ENCODE assay signal across 8 mouse cellular contexts in the genomic region with DNA sequence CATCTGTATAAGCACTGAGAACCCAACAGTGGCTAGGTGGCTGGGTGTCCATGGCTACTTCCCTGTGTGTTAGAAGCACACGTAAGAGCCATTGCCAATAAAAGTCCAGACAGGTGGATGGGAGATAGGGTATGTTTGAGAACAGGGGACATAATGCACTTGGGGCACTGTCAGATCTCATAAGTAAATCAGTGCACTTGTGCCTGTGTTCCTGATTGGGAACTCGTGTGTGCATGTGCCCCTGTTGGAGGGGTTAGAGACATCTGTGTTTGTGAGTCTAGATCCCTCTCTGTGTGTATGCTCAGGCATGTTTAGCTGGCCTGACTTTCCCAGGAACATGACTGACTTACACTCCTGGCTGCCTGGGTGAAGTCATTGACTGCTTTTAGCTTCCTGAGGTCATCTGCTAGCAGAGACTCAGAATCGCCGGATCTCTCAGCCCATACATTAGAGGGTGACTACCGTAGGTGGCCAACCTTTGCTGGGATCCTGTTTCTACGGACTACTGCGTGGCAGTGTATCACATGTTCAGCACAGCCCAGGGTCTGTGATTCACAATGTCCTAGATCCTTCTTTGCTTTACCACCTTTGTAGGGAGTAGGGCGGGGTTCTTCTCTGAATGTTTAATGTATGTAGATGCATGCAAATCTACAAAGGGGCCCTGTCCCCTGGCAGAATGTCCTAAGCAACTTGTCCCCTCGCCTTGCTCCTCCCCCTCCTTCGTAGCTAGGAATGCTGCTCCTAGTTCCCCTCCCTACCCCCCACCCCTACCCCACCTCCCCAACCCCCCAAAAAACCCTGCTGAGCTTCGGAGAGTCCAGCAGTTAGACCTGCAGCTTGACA. TPM values are rescaled to one million over a fixed set of nuclear protein-coding genes. Genes with fewer than 3 reads are reported as not detected.
DNase-seq lines count a peak whose midpoint lies in the region; ATAC-seq lines count a peak whose summit lies in the region.

No protein-coding gene starts in this region.

- peaks cover 31% of the 10 kb centered on the region for H3K36me3 ChIP-seq in kidney, embryonic 14.5 days (ENCODE audit: control insufficient read depth, insufficient read depth, low read length)
- H3K36me3 ChIP-seq in heart, embryonic 13.5 days = peaks cover 33% of the 10 kb centered on the region
- peaks cover 34% of the 10 kb centered on the region for H3K36me3 ChIP-seq in midbrain, embryonic 14.5 days (ENCODE audit: control insufficient read depth, insufficient read depth, low read length)

- no peak for ATAC-seq in kidney, embryonic 14.5 days (ENCODE audit: low FRiP score, low TSS enrichment)
- ATAC-seq in heart, embryonic 13.5 days (ENCODE audit: extremely low read depth, insufficient number of reproducible peaks, low FRiP score, low TSS enrichment) = no peak
- peak; percentile 35 for ATAC-seq in midbrain, embryonic 14.5 days (ENCODE audit: low FRiP score, low TSS enrichment)

- H3K4me1 ChIP-seq in kidney, embryonic 14.5 days (ENCODE audit: control insufficient read depth, insufficient read depth, low read length) = peaks cover 28% of the 10 kb centered on the region; the same call in 1 of the 2 replicates
- H3K4me1 ChIP-seq in heart, embryonic 13.5 days = peaks cover 56% of the 10 kb centered on the region
- H3K4me1 ChIP-seq in midbrain, embryonic 14.5 days (ENCODE audit: control insufficient read depth, insufficient read depth, low read length) = peaks cover 51% of the 10 kb centered on the region

- WGBS in kidney, embryonic 14.5 days = 23% methylated on average over 11 of the region's 11 CpGs
- WGBS in heart, embryonic 13.5 days = 19% methylated on average over 11 of the region's 11 CpGs
- WGBS in midbrain, embryonic 14.5 days = 10% methylated on average over 11 of the region's 11 CpGs

- H3K9ac ChIP-seq in kidney, embryonic 14.5 days (ENCODE audit: low read depth, low read length) = no peak overlapping the region
- peak overlapping the region; percentile 76 for H3K9ac ChIP-seq in heart, embryonic 13.5 days
- H3K9ac ChIP-seq in midbrain, embryonic 14.5 days (replicated peaks; ENCODE audit: low read length) = no peak overlapping the region; the same call in 1 of the 2 replicates

- 0 out of 2 replicates have a peak overlapping the region, but pooled peaks have one; percentile 6 for H3K27ac ChIP-seq in kidney, embryonic 14.5 days (ENCODE audit: low read depth, low read length)
- peak overlapping the region; percentile 98 for H3K27ac ChIP-seq in heart, embryonic 13.5 days (replicated peaks)
- H3K27ac ChIP-seq in midbrain, embryonic 14.5 days (replicated peaks; ENCODE audit: low read depth, low read length) = peak overlapping the region; percentile 79

- no peaks in the 10 kb centered on the region for H3K9me3 ChIP-seq in kidney, embryonic 14.5 days (ENCODE audit: control insufficient read depth, low read length)
- no peaks in the 10 kb centered on the region for H3K9me3 ChIP-seq in heart, embryonic 13.5 days
- H3K9me3 ChIP-seq in midbrain, embryonic 14.5 days (ENCODE audit: control insufficient read depth, low read length) = no peaks in the 10 kb centered on the region

- H3K4me2 ChIP-seq in kidney, embryonic 14.5 days (replicated peaks; ENCODE audit: low read depth, low read length) = no peak overlapping the region
- peak overlapping the region; percentile 90 for H3K4me2 ChIP-seq in heart, embryonic 13.5 days
- H3K4me2 ChIP-seq in midbrain, embryonic 14.5 days (ENCODE audit: low read length) = peak overlapping the region; percentile 89

- H3K27me3 ChIP-seq in kidney, embryonic 14.5 days (ENCODE audit: control insufficient read depth, insufficient read depth, low read length) = no peaks in the 10 kb centered on the region
- no peaks in the 10 kb centered on the region for H3K27me3 ChIP-seq in heart, embryonic 13.5 days (replicated peaks)
- H3K27me3 ChIP-seq in midbrain, embryonic 14.5 days (ENCODE audit: control insufficient read depth, insufficient read depth, low read length) = no peaks in the 10 kb centered on the region

- no peak overlapping the region for H3K4me3 ChIP-seq in kidney, embryonic 14.5 days (ENCODE audit: low read length)
- H3K4me3 ChIP-seq in heart, embryonic 13.5 days = 0 out of 2 replicates have a peak overlapping the region, but pooled peaks have one; percentile 20
- H3K4me3 ChIP-seq in midbrain, embryonic 14.5 days (replicated peaks; ENCODE audit: low read depth, low read length) = peak overlapping the region; percentile 5; the same call in 1 of the 2 replicates

- no peak for DNase-seq in kidney, postnatal 4 days
- peak; percentile 90 for DNase-seq in ZHBTc4 (ENCODE audit: low read depth, low spot score)
- peak; percentile 75 for DNase-seq in midbrain, embryonic 14.5 days
- DNase-seq in layer of hippocampus, postnatal 10 days (ENCODE audit: low spot score in 2 of 2) = no peak
- DNase-seq in adrenal gland, postnatal 25 days = no peak
- DNase-seq in thymus, postnatal 0 days (ENCODE audit: low spot score) = no peak

RNA-seq across cellular contexts. Expression of a gene that starts 31.2 kb away (rescaled TPM):
- 21.9 and 23.6 TPM in 2 replicates for polyA plus RNA-seq in kidney, embryonic 14.5 days (2014; fragmentation: Nextera tagmentation; extraction: Ambion mirVana)
- 34.5 and 37.4 TPM in 2 replicates for polyA plus RNA-seq in heart, embryonic 13.5 days (2015; fragmentation: Nextera tagmentation; extraction: Ambion mirVana)
- polyA plus RNA-seq in midbrain, embryonic 14.5 days (2014; fragmentation: Nextera tagmentation; extraction: Ambion mirVana) = 24.9 and 28.7 TPM in 2 replicates
- 10 to 100 TPM; 22.1 to 28.4 TPM for total RNA-seq in layer of hippocampus, postnatal 10 days (2021)
- 73.7 and 79.7 TPM in 2 replicates for total RNA-seq in adrenal gland, postnatal 25 days (2021)
- 11.3 and 12.3 TPM in 2 replicates for polyA plus RNA-seq in thymus, postnatal 0 days (2015; fragmentation: Nextera tagmentation; extraction: Ambion mirVana)

RNA-seq across cellular contexts. Expression of a gene that starts 31.7 kb away (rescaled TPM):
- polyA plus RNA-seq in kidney, embryonic 14.5 days (2014; fragmentation: Nextera tagmentation; extraction: Ambion mirVana) = 78.7 and 89.0 TPM in 2 replicates
- polyA plus RNA-seq in heart, embryonic 13.5 days (2015; fragmentation: Nextera tagmentation; extraction: Ambion mirVana) = 101 and 108 TPM in 2 replicates
- polyA plus RNA-seq in midbrain, embryonic 14.5 days (2014; fragmentation: Nextera tagmentation; extraction: Ambion mirVana) = 79.9 and 81.3 TPM in 2 replicates
- total RNA-seq in layer of hippocampus, postnatal 10 days (2021) = 10 to 100 TPM; 55.3 to 59.8 TPM
- 147 and 150 TPM in 2 replicates for total RNA-seq in adrenal gland, postnatal 25 days (2021)
- polyA plus RNA-seq in thymus, postnatal 0 days (2015; fragmentation: Nextera tagmentation; extraction: Ambion mirVana) = 73.8 and 83.6 TPM in 2 replicates

RNA-seq across cellular contexts. Expression of a gene that starts 47.0 kb away (rescaled TPM):
- polyA plus RNA-seq in kidney, embryonic 14.5 days (2014; fragmentation: Nextera tagmentation; extraction: Ambion mirVana) = 16.3 and 27.0 TPM in 2 replicates
- polyA plus RNA-seq in heart, embryonic 13.5 days (2015; fragmentation: Nextera tagmentation; extraction: Ambion mirVana) = 31.8 and 32.0 TPM in 2 replicates
- 70.2 and 70.4 TPM in 2 replicates for polyA plus RNA-seq in midbrain, embryonic 14.5 days (2014; fragmentation: Nextera tagmentation; extraction: Ambion mirVana)
- total RNA-seq in layer of hippocampus, postnatal 10 days (2021) = 10 to 100 TPM; 46.2 to 53.9 TPM
- 30.3 and 48.1 TPM in 2 replicates for total RNA-seq in adrenal gland, postnatal 25 days (2021)
- 31.2 and 40.0 TPM in 2 replicates for polyA plus RNA-seq in thymus, postnatal 0 days (2015; fragmentation: Nextera tagmentation; extraction: Ambion mirVana)

RNA-seq across cellular contexts. Expression of a gene that starts 47.1 kb away (rescaled TPM):
- 19.8 and 20.0 TPM in 2 replicates for polyA plus RNA-seq in kidney, embryonic 14.5 days (2014; fragmentation: Nextera tagmentation; extraction: Ambion mirVana)
- 47.9 and 54.3 TPM in 2 replicates for polyA plus RNA-seq in heart, embryonic 13.5 days (2015; fragmentation: Nextera tagmentation; extraction: Ambion mirVana)
- 70.0 TPM in 2 replicates for polyA plus RNA-seq in midbrain, embryonic 14.5 days (2014; fragmentation: Nextera tagmentation; extraction: Ambion mirVana)
- total RNA-seq in layer of hippocampus, postnatal 10 days (2021) = 100 to 1,000 TPM; 100 to 102 TPM
- total RNA-seq in adrenal gland, postnatal 25 days (2021) = 39.4 and 57.3 TPM in 2 replicates
- 37.1 and 41.2 TPM in 2 replicates for polyA plus RNA-seq in thymus, postnatal 0 days (2015; fragmentation: Nextera tagmentation; extraction: Ambion mirVana)

Comparison
In these comparisons a context has a peak if more than half of its experiments do, and no peak if none do; other contexts are left out.
1. H3K27ac ChIP-seq: peak in every context shown above with its lines; median percentile 98 in heart, embryonic 13.5 days; 79 in midbrain, embryonic 14.5 days; 6 in kidney, embryonic 14.5 days.
2. DNase-seq: peak in ZHBTc4 (single experiment) and midbrain, embryonic 14.5 days (single experiment); none in kidney, postnatal 4 days (0 of 2), layer of hippocampus, postnatal 10 days (0 of 2), adrenal gland, postnatal 25 days (single experiment) and thymus, postnatal 0 days (single experiment).